Mouse (Mus musculus): ENCODE data around the gene Trmt5.

The Trmt5 gene

GRCm38 (mm10) chr12:73269933-73270332 lies 16.6 kb downstream of the Trmt5 start:
- DNase-seq (ENCODE audit: low spot score), result no peak

GRCm38 (mm10) chr12:73269531-73269930 lies 17.0 kb downstream of the Trmt5 start:
- DNase-seq (ENCODE audit: low spot score), result no peak

GRCm38 (mm10) chr12:73268497-73268896 lies 18.0 kb downstream of the Trmt5 start:
- DNase-seq (ENCODE audit: low spot score), result no peak

GRCm38 (mm10) chr12:73266597-73266996 lies 19.9 kb downstream of the Trmt5 start:
- DNase-seq (ENCODE audit: low spot score), result no peak

GRCm38 (mm10) chr12:73265381-73265978 lies 21.0 kb downstream of the Trmt5 start:
- DNase-seq (ENCODE audit: low spot score), result no peak

- DNase-seq (ENCODE audit: low spot score), result no peak
Measured at GRCm38 (mm10) chr12:73260339-73260738, 26.2 kb downstream of the Trmt5 start.

GRCm38 (mm10) chr12:73259269-73259668 lies 27.2 kb downstream of the Trmt5 start:
- no peak for DNase-seq (ENCODE audit: low spot score)

- no peak for DNase-seq (ENCODE audit: low spot score)
Measured at GRCm38 (mm10) chr12:73255006-73255405, 31.5 kb downstream of the Trmt5 start.

- no peak for DNase-seq (ENCODE audit: low spot score)
Measured at GRCm38 (mm10) chr12:73245687-73246086, 40.8 kb downstream of the Trmt5 start.

- DNase-seq (ENCODE audit: low spot score), result no peak
Measured at GRCm38 (mm10) chr12:73241960-73242359, 44.5 kb downstream of the Trmt5 start.

- no peak for DNase-seq (ENCODE audit: low spot score)
Measured at GRCm38 (mm10) chr12:73232586-73232985, 53.9 kb downstream of the Trmt5 start.

- no peak for DNase-seq (ENCODE audit: low spot score)
Measured at GRCm38 (mm10) chr12:73231552-73231951, 55.0 kb downstream of the Trmt5 start.

GRCm38 (mm10) chr12:73230196-73230595 lies 56.3 kb downstream of the Trmt5 start:
- no peak for DNase-seq (ENCODE audit: low spot score)

All from T-cell, adult 2 months (primary cell).